Mouse (Mus musculus) fat pad, adult 2 months (tissue): ENCODE results near the gene Cir1.

ENCODE experiments used
- DNase-seq: peaks from one replicate; pipeline ENCODE4 v3.0.0-alpha.2; 2011; ENCODE audit warnings: low read depth, low spot score; ENCODE audit errors: extremely low read depth

Gene Cir1

GRCm38 (mm10) chr2:73302722-73303121 is 9.8 kb downstream of the Cir1 start:
- no peak for DNase-seq

GRCm38 (mm10) chr2:73301979-73302378 is 10.5 kb downstream of the Cir1 start:
- no peak for DNase-seq

GRCm38 (mm10) chr2:73298841-73299240 is 13.7 kb downstream of the Cir1 start:
- no peak for DNase-seq

GRCm38 (mm10) chr2:73298154-73298553 is 14.3 kb downstream of the Cir1 start:
- DNase-seq: no peak

- DNase-seq: no peak
Observed at GRCm38 (mm10) chr2:73295023-73295422, 17.5 kb downstream of the Cir1 start.

- no peak for DNase-seq
Observed at GRCm38 (mm10) chr2:73291130-73291529, 21.4 kb downstream of the Cir1 start.

GRCm38 (mm10) chr2:73285630-73286029 is 26.9 kb downstream of the Cir1 start:
- no peak for DNase-seq

- no peak for DNase-seq
Observed at GRCm38 (mm10) chr2:73281707-73282106, 30.8 kb downstream of the Cir1 start.

GRCm38 (mm10) chr2:73281048-73281661 is 31.3 kb downstream of the Cir1 start:
- DNase-seq: no peak

- no peak for DNase-seq
Observed at GRCm38 (mm10) chr2:73280356-73281047, 32.0 kb downstream of the Cir1 start.

- no peak for DNase-seq
Observed at GRCm38 (mm10) chr2:73279271-73280038, 33.0 kb downstream of the Cir1 start.

GRCm38 (mm10) chr2:73278869-73279268 is 33.6 kb downstream of the Cir1 start:
- DNase-seq: no peak

- peak; percentile 7 for DNase-seq
Observed at GRCm38 (mm10) chr2:73278131-73278854, 34.2 kb downstream of the Cir1 start.

- no peak for DNase-seq
Observed at GRCm38 (mm10) chr2:73277709-73278075, 34.8 kb downstream of the Cir1 start.

- no peak for DNase-seq
Observed at GRCm38 (mm10) chr2:73277021-73277708, 35.3 kb downstream of the Cir1 start.

- DNase-seq: no peak
Observed at GRCm38 (mm10) chr2:73276141-73276571, 36.3 kb downstream of the Cir1 start.

- DNase-seq: no peak
Observed at GRCm38 (mm10) chr2:73275261-73276040, 37.0 kb downstream of the Cir1 start.

- no peak for DNase-seq
Observed at GRCm38 (mm10) chr2:73274119-73274920, 38.2 kb downstream of the Cir1 start.
